Mouse (Mus musculus) olfactory bulb, adult 2 months (tissue): ENCODE results near the gene Rtca.

Source experiments
- CTCF ChIP-seq: fragments of 200-500 bp; IDR thresholded peaks from 2 replicates; pipeline ENCODE4 v1.5.1; 2012; ENCODE audit warnings: low read depth, mild to moderate bottlenecking, low read length, moderate library complexity; ENCODE audit not compliant: insufficient read depth
- POLR2A ChIP-seq: fragments of 200-500 bp; IDR thresholded peaks from 2 replicates; pipeline ENCODE4 v1.6.1; 2012; ENCODE audit warnings: mild to moderate bottlenecking, low read depth, low read length, moderate library complexity; ENCODE audit not compliant: insufficient read depth

- no peak for TF ChIP-seq CTCF
- no peak for TF ChIP-seq POLR2A
Measured at GRCm38 (mm10) chr3:116464318-116464717, 43.7 kb downstream of the Rtca start.
